Mouse (Mus musculus): ENCODE measurements around the gene Inip. TPM values are rescaled to one million over a fixed set of nuclear protein-coding genes. Genes with fewer than 3 reads are reported as not detected.
"Not testable (repeated sequence)": the region's sequence is repeated elsewhere in the genome, so short reads cannot be mapped to it uniquely, and the experiment has no call there.

The Inip gene
- polyA plus RNA-seq, 1 experiment from 2014 or later: 103 TPM

DNA sequence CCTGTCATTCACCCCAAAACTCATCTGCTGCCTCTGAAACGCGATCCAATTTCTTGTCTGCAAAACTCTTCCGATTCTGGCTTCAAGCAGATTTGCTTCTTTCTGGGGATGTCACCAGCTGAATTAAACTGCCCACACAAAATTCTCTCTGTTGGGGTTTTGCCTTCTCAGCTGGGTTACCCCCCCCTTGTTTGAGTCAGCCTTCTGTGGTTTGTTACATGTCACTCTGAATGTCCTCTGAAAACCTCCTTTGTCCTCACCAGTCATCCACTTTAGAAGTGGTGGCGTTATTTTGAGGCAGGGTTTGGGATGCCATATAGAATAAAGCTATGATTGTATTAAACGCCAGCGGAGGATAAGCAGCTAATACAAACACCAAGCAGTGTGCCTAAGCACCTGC, 718 bp upstream of the Inip start:
- Histone ChIP-seq H3K27me3 (ENCODE audit: control insufficient read depth, insufficient read depth, low read length) (no peaks in the 10 kb centered on the region), H3K4me3 (ENCODE audit: low read depth, low read length) (no peak overlapping the region), H3K9me3 (replicated peaks; ENCODE audit: control insufficient read depth, low read length) (no peaks in the 10 kb centered on the region), H3K4me1 (ENCODE audit: control insufficient read depth, insufficient read depth, low read length) (peaks cover 3% of the 10 kb centered on the region; the same call in 1 of the 2 replicates), H3K4me2 (ENCODE audit: low read depth, low read length) (no peak overlapping the region), H3K36me3 (replicated peaks; ENCODE audit: control insufficient read depth, insufficient read depth, low read depth, low read length) (no peaks in the 10 kb centered on the region), H3K27ac (replicated peaks; ENCODE audit: low read depth, low read length) (no peak overlapping the region), H3K9ac (replicated peaks; ENCODE audit: low read length) (no peak overlapping the region)
- DNase-seq (ENCODE audit: low spot score): no peak
- no peak for ATAC-seq (replicated peaks; ENCODE audit: insufficient number of reproducible peaks, low FRiP score, low TSS enrichment, low read depth)
- 70% methylated on average over 6 of the region's 6 CpGs for WGBS

GRCm38 (mm10) chr4:59800181-59800580, 1.2 kb downstream of the Inip start:
- Histone ChIP-seq H3K4me1 (ENCODE audit: control insufficient read depth, insufficient read depth, low read length) (no peaks in the 10 kb centered on the region; the same call in 1 of the 2 replicates), H3K27me3 (ENCODE audit: control insufficient read depth, insufficient read depth, low read length) (no peaks in the 10 kb centered on the region), H3K4me3 (ENCODE audit: low read depth, low read length) (no peak overlapping the region), H3K9me3 (replicated peaks; ENCODE audit: control insufficient read depth, low read length) (no peaks in the 10 kb centered on the region), H3K36me3 (replicated peaks; ENCODE audit: control insufficient read depth, insufficient read depth, low read depth, low read length) (no peaks in the 10 kb centered on the region), H3K4me2 (ENCODE audit: low read depth, low read length) (no peak overlapping the region), H3K27ac (replicated peaks; ENCODE audit: low read depth, low read length) (no peak overlapping the region), H3K9ac (replicated peaks; ENCODE audit: low read length) (no peak overlapping the region)
- ATAC-seq (replicated peaks; ENCODE audit: insufficient number of reproducible peaks, low FRiP score, low TSS enrichment, low read depth): no peak
- DNase-seq (ENCODE audit: low spot score): no peak
- 79% methylated on average over 5 of the region's 5 CpGs for WGBS

- H3K27me3 ChIP-seq (ENCODE audit: control insufficient read depth, insufficient read depth, low read length): no peaks in the 10 kb centered on the region
- H3K36me3 ChIP-seq (replicated peaks; ENCODE audit: control insufficient read depth, insufficient read depth, low read depth, low read length): no peaks in the 10 kb centered on the region
- H3K4me1 ChIP-seq (ENCODE audit: control insufficient read depth, insufficient read depth, low read length): no peaks in the 10 kb centered on the region
- no peak for DNase-seq (ENCODE audit: low spot score)
- no peaks in the 10 kb centered on the region for H3K9me3 ChIP-seq (replicated peaks; ENCODE audit: control insufficient read depth, low read length)
- no peak overlapping the region for H3K9ac ChIP-seq (replicated peaks; ENCODE audit: low read length)
- ATAC-seq (replicated peaks; ENCODE audit: insufficient number of reproducible peaks, low FRiP score, low TSS enrichment, low read depth): no peak
- 69% methylated on average over 2 of the region's 2 CpGs for whole genome bisulfite sequencing
- H3K4me2 ChIP-seq (ENCODE audit: low read depth, low read length): no peak overlapping the region
- no peak overlapping the region for H3K27ac ChIP-seq (replicated peaks; ENCODE audit: low read depth, low read length)
- H3K4me3 ChIP-seq (ENCODE audit: low read depth, low read length): no peak overlapping the region
These were observed 5.5 kb downstream of the Inip start for GRCm38 (mm10) chr4:59795788-59796455.

- Histone ChIP-seq H3K27ac (replicated peaks; ENCODE audit: low read depth, low read length) (no peak overlapping the region), H3K27me3 (ENCODE audit: control insufficient read depth, insufficient read depth, low read length) (no peaks in the 10 kb centered on the region), H3K36me3 (replicated peaks; ENCODE audit: control insufficient read depth, insufficient read depth, low read depth, low read length) (no peaks in the 10 kb centered on the region), H3K4me1 (ENCODE audit: control insufficient read depth, insufficient read depth, low read length) (no peaks in the 10 kb centered on the region), H3K4me2 (ENCODE audit: low read depth, low read length) (no peak overlapping the region), H3K9me3 (replicated peaks; ENCODE audit: control insufficient read depth, low read length) (no peaks in the 10 kb centered on the region), H3K4me3 (ENCODE audit: low read depth, low read length) (no peak overlapping the region), H3K9ac (replicated peaks; ENCODE audit: low read length) (no peak overlapping the region)
- DNase-seq (ENCODE audit: low spot score): no peak
- 69% methylated on average over 2 of the region's 2 CpGs for WGBS
- no peak for ATAC-seq (replicated peaks; ENCODE audit: insufficient number of reproducible peaks, low FRiP score, low TSS enrichment, low read depth)
These were observed 7.3 kb downstream of the Inip start for GRCm38 (mm10) chr4:59794116-59794515.

DNA sequence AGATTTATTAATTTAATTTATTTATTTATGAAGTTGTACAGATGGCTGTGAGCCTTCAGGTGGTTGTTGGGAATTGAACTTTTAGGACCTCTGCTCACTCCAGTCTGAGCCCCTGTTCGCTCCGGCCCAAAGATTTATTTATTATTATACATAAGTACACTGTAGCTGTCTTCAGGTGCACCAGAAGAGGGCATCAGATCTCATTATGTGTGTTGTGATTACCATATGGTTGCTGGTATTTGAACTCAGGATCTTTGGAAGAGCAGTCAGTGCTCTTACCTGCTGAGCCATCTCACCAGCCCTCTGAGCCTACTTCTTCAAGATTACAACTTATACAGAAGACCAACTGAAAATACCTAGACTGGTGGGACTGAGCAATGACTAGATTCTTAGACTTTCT, 7.8 kb downstream of the Inip start:
- H3K27ac ChIP-seq (replicated peaks; ENCODE audit: low read depth, low read length); H3K4me1 ChIP-seq (ENCODE audit: control insufficient read depth, insufficient read depth, low read length); H3K9me3 ChIP-seq (replicated peaks; ENCODE audit: control insufficient read depth, low read length); H3K27me3 ChIP-seq (ENCODE audit: control insufficient read depth, insufficient read depth, low read length); H3K4me2 ChIP-seq (ENCODE audit: low read depth, low read length); H3K4me3 ChIP-seq (ENCODE audit: low read depth, low read length); H3K9ac ChIP-seq (replicated peaks; ENCODE audit: low read length); ATAC-seq (replicated peaks; ENCODE audit: insufficient number of reproducible peaks, low FRiP score, low TSS enrichment, low read depth); DNase-seq (ENCODE audit: low spot score); H3K36me3 ChIP-seq (replicated peaks; ENCODE audit: control insufficient read depth, insufficient read depth, low read depth, low read length): not testable (repeated sequence)
- WGBS: 86% methylated on average over 2 of the region's 2 CpGs

- H3K27me3 ChIP-seq (ENCODE audit: control insufficient read depth, insufficient read depth, low read length): no peaks in the 10 kb centered on the region
- ATAC-seq (replicated peaks; ENCODE audit: insufficient number of reproducible peaks, low FRiP score, low TSS enrichment, low read depth) (no peak), DNase-seq (ENCODE audit: low spot score) (no peak)
- H3K4me3 ChIP-seq (ENCODE audit: low read depth, low read length): no peak overlapping the region
- H3K9ac ChIP-seq (replicated peaks; ENCODE audit: low read length): no peak overlapping the region
- H3K27ac ChIP-seq (replicated peaks; ENCODE audit: low read depth, low read length): no peak overlapping the region
- H3K4me1 ChIP-seq (ENCODE audit: control insufficient read depth, insufficient read depth, low read length): no peaks in the 10 kb centered on the region
- no peak overlapping the region for H3K4me2 ChIP-seq (ENCODE audit: low read depth, low read length)
- no peaks in the 10 kb centered on the region for H3K36me3 ChIP-seq (replicated peaks; ENCODE audit: control insufficient read depth, insufficient read depth, low read depth, low read length)
- no peaks in the 10 kb centered on the region for H3K9me3 ChIP-seq (replicated peaks; ENCODE audit: control insufficient read depth, low read length)
These were observed 12.4 kb downstream of the Inip start for GRCm38 (mm10) chr4:59789015-59789414.

- WGBS: 69% methylated on average over 6 of the region's 6 CpGs
- Histone ChIP-seq H3K9me3 (replicated peaks; ENCODE audit: control insufficient read depth, low read length) (no peaks in the 10 kb centered on the region), H3K4me3 (ENCODE audit: low read depth, low read length) (no peak overlapping the region), H3K4me2 (ENCODE audit: low read depth, low read length) (no peak overlapping the region), H3K4me1 (ENCODE audit: control insufficient read depth, insufficient read depth, low read length) (no peaks in the 10 kb centered on the region), H3K27ac (replicated peaks; ENCODE audit: low read depth, low read length) (no peak overlapping the region), H3K9ac (replicated peaks; ENCODE audit: low read length) (no peak overlapping the region), H3K36me3 (replicated peaks; ENCODE audit: control insufficient read depth, insufficient read depth, low read depth, low read length) (no peaks in the 10 kb centered on the region), H3K27me3 (ENCODE audit: control insufficient read depth, insufficient read depth, low read length) (no peaks in the 10 kb centered on the region)
- ATAC-seq (replicated peaks; ENCODE audit: insufficient number of reproducible peaks, low FRiP score, low TSS enrichment, low read depth) (no peak), DNase-seq (ENCODE audit: low spot score) (no peak)
These were observed 14.3 kb downstream of the Inip start for GRCm38 (mm10) chr4:59787126-59787525.

DNA sequence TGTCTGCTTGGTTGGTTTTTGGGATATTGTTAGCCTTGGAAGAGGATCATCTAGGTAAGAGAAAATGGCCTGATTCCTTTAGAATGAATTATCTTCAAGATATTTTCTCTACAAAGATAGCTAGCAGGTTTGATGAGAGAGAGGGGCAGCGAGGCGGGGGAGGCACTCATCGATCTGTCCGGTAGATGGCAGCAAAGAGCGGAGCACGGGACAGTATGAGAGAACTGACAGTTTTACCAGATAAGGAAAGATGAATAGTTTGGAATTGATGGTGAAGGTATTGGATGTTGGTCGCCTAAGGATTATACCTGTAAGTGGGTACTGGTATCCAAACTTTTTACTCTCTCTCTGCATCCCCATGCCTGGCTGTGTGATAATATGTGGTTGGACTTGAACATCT, 14.7 kb downstream of the Inip start:
- Histone ChIP-seq H3K4me1 (ENCODE audit: control insufficient read depth, insufficient read depth, low read length) (no peaks in the 10 kb centered on the region), H3K4me3 (ENCODE audit: low read depth, low read length) (no peak overlapping the region), H3K9me3 (replicated peaks; ENCODE audit: control insufficient read depth, low read length) (no peaks in the 10 kb centered on the region), H3K4me2 (ENCODE audit: low read depth, low read length) (no peak overlapping the region), H3K9ac (replicated peaks; ENCODE audit: low read length) (no peak overlapping the region), H3K27ac (replicated peaks; ENCODE audit: low read depth, low read length) (no peak overlapping the region), H3K36me3 (replicated peaks; ENCODE audit: control insufficient read depth, insufficient read depth, low read depth, low read length) (no peaks in the 10 kb centered on the region), H3K27me3 (ENCODE audit: control insufficient read depth, insufficient read depth, low read length) (no peaks in the 10 kb centered on the region)
- WGBS: 3% methylated on average over 7 of the region's 7 CpGs
- ATAC-seq (replicated peaks; ENCODE audit: insufficient number of reproducible peaks, low FRiP score, low TSS enrichment, low read depth): no peak
- peak; percentile 82 for DNase-seq (ENCODE audit: low spot score)

Measured in embryonic facial prominence, embryonic 11.5 days (tissue).